Mouse (Mus musculus): Measurements from ENCODE around the gene Sema3a.

The Sema3a gene

DNA sequence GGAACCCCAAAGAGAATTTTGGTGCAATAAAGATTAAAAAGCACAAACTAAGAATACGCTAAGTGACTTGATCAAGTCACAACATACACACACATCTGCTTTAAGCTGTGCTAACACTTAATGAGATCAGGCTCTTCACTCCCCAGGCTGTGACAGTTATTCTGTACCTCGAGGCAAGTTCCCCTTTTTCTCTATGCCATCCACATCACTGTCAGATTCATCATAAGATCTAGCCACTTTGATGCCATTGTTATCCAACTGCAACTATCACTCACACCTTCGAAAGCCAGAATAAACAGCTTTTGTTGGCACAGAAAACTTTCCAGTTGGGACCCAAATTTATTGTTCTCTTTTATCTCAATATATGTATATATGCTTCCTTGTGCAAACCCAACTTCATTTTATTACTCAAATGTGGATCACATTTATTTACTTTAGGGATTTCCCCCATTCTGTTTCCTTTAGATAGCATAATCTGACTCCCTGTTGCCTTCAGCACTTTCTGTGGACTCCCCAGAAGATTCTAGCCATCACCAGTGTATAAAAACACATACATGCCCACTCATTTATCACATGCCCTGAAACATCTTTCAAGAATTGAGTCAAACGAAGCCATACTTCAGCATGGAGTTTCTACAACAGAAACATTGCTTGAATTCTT is 380.8 kb downstream of the Sema3a start:
- Histone ChIP-seq H3K36me3 (ENCODE audit: insufficient read depth, low read length) (no peaks in the 10 kb centered on the region), H3K9me3 (ENCODE audit: low read length) (no peaks in the 10 kb centered on the region), H3K27me3 (ENCODE audit: insufficient read depth, low read length) (no peaks in the 10 kb centered on the region), H3K4me1 (replicated peaks; ENCODE audit: low read depth, low read length) (no peaks in the 10 kb centered on the region), H3K4me3 (replicated peaks; ENCODE audit: low read length) (no peak overlapping the region)
- TF ChIP-seq POU5F1 (IDR thresholded peaks at IDR 0.05; ENCODE audit: borderline replicate concordance, low read length) (no peak), CTCF (conservative IDR thresholded peaks at IDR 0.05; ENCODE audit: low read length) (no peak), NANOG (IDR thresholded peaks at IDR 0.05; ENCODE audit: borderline replicate concordance, low read length) (no peak)

DNA sequence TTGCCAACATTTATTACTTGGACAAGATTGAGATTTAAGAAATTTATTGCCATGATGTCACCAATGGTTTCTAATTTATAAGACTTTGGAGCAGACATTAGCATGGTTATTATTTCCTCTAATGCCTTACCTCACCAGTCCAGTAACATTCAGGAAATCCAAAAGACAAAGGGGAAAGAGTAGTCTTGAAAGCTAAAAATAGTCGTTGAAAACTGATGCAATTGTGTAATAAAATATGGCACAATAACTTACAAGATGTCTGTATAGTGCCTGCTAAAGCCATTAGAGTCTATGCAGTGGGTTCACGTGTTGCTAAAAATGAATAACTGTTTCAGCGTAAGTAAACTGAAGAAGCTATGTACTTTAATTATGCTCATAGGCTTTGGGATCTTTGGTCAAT is 383.9 kb downstream of the Sema3a start:
- H3K4me3 ChIP-seq (replicated peaks; ENCODE audit: low read length) = no peak overlapping the region
- no peaks in the 10 kb centered on the region for H3K36me3 ChIP-seq (ENCODE audit: insufficient read depth, low read length)
- TF ChIP-seq NANOG (IDR thresholded peaks at IDR 0.05; ENCODE audit: borderline replicate concordance, low read length) (no peak), POU5F1 (IDR thresholded peaks at IDR 0.05; ENCODE audit: borderline replicate concordance, low read length) (no peak), CTCF (conservative IDR thresholded peaks at IDR 0.05; ENCODE audit: low read length) (no peak)
- H3K27me3 ChIP-seq (ENCODE audit: insufficient read depth, low read length) = no peaks in the 10 kb centered on the region
- H3K4me1 ChIP-seq (replicated peaks; ENCODE audit: low read depth, low read length) = no peaks in the 10 kb centered on the region
- no peaks in the 10 kb centered on the region for H3K9me3 ChIP-seq (ENCODE audit: low read length)

DNA sequence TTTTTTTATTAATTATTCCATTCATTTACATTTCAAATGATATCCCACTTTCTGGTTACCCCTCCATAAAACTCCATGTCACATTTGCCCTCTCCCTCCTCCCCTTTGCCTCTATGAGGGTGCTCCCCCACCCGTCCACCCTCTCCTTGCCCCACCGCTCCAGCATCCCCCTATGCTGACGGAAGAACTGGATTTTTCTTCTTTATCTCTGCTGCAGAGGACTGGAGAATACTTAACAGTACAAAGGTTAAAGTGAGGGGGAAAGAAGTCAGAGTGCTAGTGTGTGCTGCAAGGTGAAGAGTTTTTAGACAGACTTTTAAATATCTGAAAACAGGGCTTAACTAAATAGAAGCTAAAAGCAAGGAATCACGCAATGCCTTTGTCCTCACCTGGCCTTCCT is 391.8 kb downstream of the Sema3a start:
- Histone ChIP-seq H3K4me1 (replicated peaks; ENCODE audit: low read depth, low read length) (no peaks in the 10 kb centered on the region), H3K4me3 (replicated peaks; ENCODE audit: low read length) (no peak overlapping the region), H3K27me3 (ENCODE audit: insufficient read depth, low read length) (no peaks in the 10 kb centered on the region), H3K36me3 (ENCODE audit: insufficient read depth, low read length) (no peaks in the 10 kb centered on the region), H3K9me3 (ENCODE audit: low read length) (no peaks in the 10 kb centered on the region)
- TF ChIP-seq CTCF (conservative IDR thresholded peaks at IDR 0.05; ENCODE audit: low read length) (no peak), NANOG (IDR thresholded peaks at IDR 0.05; ENCODE audit: borderline replicate concordance, low read length) (no peak), POU5F1 (IDR thresholded peaks at IDR 0.05; ENCODE audit: borderline replicate concordance, low read length) (no peak)

DNA sequence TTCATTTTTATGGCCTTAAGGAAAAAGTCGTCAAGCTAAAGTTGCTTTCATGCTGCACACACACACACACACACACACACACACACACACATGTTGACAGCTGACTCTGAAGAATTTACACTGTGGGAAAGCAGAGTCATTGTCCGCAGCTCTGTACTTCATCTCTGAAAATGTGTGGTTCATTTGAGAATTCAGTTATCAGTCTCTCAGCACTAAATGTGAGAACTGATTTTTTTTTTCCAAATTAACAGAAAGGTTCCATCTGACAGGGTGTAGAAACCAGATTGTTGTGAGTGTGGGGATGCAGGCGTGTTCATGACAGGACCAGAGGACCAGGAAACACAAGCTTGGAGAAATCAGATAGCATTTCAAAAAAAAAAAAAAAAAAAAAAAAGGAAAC is 400.4 kb downstream of the Sema3a start:
- Histone ChIP-seq H3K36me3 (ENCODE audit: insufficient read depth, low read length) (no peaks in the 10 kb centered on the region), H3K4me1 (replicated peaks; ENCODE audit: low read depth, low read length) (no peaks in the 10 kb centered on the region), H3K9me3 (ENCODE audit: low read length) (no peaks in the 10 kb centered on the region), H3K27me3 (ENCODE audit: insufficient read depth, low read length) (no peaks in the 10 kb centered on the region), H3K4me3 (replicated peaks; ENCODE audit: low read length) (no peak overlapping the region)
- TF ChIP-seq CTCF (conservative IDR thresholded peaks at IDR 0.05; ENCODE audit: low read length) = no peak
- no peak for TF ChIP-seq NANOG (IDR thresholded peaks at IDR 0.05; ENCODE audit: borderline replicate concordance, low read length)
- no peak for TF ChIP-seq POU5F1 (IDR thresholded peaks at IDR 0.05; ENCODE audit: borderline replicate concordance, low read length)

DNA sequence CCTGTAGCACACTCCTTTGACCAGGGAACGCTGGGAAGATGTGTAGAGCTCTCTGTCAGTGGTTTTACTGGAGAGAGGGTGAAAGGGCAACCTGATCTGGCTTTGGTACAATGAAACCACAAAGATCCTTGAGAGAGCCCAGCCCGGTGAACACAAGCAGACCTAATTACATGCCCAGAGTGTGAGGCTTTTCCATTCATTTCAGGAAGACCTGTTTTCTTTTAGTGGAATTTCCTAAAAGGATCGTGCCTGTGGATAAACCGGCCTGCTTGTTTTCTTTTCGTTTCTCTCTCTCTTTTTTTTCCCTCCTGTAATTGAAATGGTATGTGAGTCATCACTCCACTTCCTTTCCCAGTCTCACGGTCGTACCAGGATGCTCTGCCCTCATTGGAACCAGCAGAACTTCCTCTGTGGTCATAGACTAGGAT is 401.8 kb downstream of the Sema3a start:
- Histone ChIP-seq H3K4me1 (replicated peaks; ENCODE audit: low read depth, low read length) (no peaks in the 10 kb centered on the region), H3K36me3 (ENCODE audit: insufficient read depth, low read length) (no peaks in the 10 kb centered on the region), H3K4me3 (replicated peaks; ENCODE audit: low read length) (no peak overlapping the region)

DNA sequence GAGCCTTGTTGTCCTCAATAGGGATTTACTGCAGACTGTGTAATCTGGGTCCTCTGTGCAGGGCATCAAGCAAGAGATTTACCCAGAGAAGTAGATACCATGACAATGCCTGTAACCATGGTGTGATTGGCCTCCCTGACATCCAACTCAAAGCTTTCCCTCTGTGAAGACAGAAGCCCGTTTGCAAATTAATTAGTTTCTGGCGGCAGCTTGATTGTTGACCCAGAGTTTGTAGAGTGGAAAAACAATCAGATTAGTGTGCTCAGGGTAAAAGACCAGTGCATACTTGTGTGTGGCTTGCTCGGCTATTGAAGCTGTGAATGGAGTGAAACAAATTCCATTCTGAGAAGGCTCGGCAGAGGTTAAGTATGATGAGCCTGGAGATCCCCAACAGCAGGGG is 404.0 kb downstream of the Sema3a start:
- no peaks in the 10 kb centered on the region for H3K27me3 ChIP-seq (ENCODE audit: insufficient read depth, low read length)
- TF ChIP-seq POU5F1 (IDR thresholded peaks at IDR 0.05; ENCODE audit: borderline replicate concordance, low read length) = no peak
- TF ChIP-seq CTCF (conservative IDR thresholded peaks at IDR 0.05; ENCODE audit: low read length) = no peak
- TF ChIP-seq NANOG (IDR thresholded peaks at IDR 0.05; ENCODE audit: borderline replicate concordance, low read length) = no peak
- no peak overlapping the region for H3K4me3 ChIP-seq (replicated peaks; ENCODE audit: low read length)
- H3K36me3 ChIP-seq (ENCODE audit: insufficient read depth, low read length) = no peaks in the 10 kb centered on the region
- no peaks in the 10 kb centered on the region for H3K4me1 ChIP-seq (replicated peaks; ENCODE audit: low read depth, low read length)
- H3K9me3 ChIP-seq (ENCODE audit: low read length) = no peaks in the 10 kb centered on the region

More for the DNA sequence above, 401.8 kb downstream of the Sema3a start:
- Histone ChIP-seq H3K27me3 (ENCODE audit: insufficient read depth, low read length) (no peaks in the 10 kb centered on the region), H3K9me3 (ENCODE audit: low read length) (no peaks in the 10 kb centered on the region)
- TF ChIP-seq POU5F1 (IDR thresholded peaks at IDR 0.05; ENCODE audit: borderline replicate concordance, low read length) (no peak), NANOG (IDR thresholded peaks at IDR 0.05; ENCODE audit: borderline replicate concordance, low read length) (no peak)

DNA sequence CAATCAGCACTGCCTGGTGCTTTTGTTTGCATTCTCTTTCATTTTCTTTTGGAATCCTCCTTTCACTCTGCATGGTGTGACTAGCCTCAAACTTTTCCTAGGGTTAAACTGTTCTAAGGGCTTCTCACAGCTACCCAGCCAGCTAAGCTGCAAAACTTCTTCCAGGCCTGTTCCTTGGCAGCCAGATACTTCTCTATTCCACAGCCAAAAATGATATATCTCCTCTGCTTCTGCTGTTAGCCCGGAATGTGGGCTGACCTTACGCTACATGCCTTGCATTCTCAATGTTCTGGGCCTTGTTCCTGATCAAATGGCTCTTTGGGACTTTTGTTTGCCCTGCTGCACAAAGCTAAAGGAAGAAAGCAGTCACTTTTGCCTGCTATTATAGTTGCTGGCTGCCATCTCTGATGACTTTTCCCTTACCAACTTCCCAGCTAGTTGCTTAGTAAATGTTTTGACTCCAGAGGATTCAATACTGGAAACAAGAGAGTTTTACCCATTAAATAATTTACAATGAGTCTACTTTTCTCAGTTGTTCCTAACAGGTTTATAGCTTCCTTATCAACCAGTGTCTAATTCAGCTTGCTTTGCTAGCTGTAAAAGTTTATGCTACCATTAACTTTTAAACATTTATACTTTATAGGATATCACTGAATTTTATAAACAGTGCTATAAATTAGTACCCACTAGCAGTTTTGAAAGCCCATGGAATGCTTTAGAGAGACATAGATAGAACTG is 422.4 kb downstream of the Sema3a start:
- TF ChIP-seq POU5F1 (IDR thresholded peaks at IDR 0.05; ENCODE audit: borderline replicate concordance, low read length) = no peak
- TF ChIP-seq NANOG (IDR thresholded peaks at IDR 0.05; ENCODE audit: borderline replicate concordance, low read length) = no peak
- TF ChIP-seq CTCF (conservative IDR thresholded peaks at IDR 0.05; ENCODE audit: low read length) = no peak
- Histone ChIP-seq H3K36me3 (ENCODE audit: insufficient read depth, low read length) (no peaks in the 10 kb centered on the region), H3K27me3 (ENCODE audit: insufficient read depth, low read length) (no peaks in the 10 kb centered on the region), H3K4me1 (replicated peaks; ENCODE audit: low read depth, low read length) (no peaks in the 10 kb centered on the region; the same call in 1 of the 2 replicates), H3K9me3 (ENCODE audit: low read length) (no peaks in the 10 kb centered on the region), H3K4me3 (replicated peaks; ENCODE audit: low read length) (no peak overlapping the region)

DNA sequence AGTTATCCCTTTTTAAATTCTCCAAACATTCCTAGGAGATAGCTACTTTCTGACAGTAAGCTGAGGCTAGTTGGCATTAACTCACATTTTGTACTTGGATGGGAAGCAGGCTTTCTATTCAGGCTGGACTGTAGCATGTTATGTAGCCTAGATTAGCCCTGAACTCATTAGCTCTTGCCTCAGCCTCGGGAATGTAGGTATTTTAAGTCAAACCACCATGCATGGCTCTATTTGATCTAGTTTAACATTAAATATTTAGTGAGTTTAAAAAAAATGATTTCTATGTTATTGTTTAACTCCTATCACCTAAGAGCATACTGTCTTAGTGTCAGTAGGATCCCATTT is 423.0 kb downstream of the Sema3a start:
- Histone ChIP-seq H3K4me3 (replicated peaks; ENCODE audit: low read length) (no peak overlapping the region), H3K9me3 (ENCODE audit: low read length) (no peaks in the 10 kb centered on the region), H3K36me3 (ENCODE audit: insufficient read depth, low read length) (no peaks in the 10 kb centered on the region), H3K4me1 (replicated peaks; ENCODE audit: low read depth, low read length) (no peaks in the 10 kb centered on the region; the same call in 1 of the 2 replicates), H3K27me3 (ENCODE audit: insufficient read depth, low read length) (no peaks in the 10 kb centered on the region)
- TF ChIP-seq NANOG (IDR thresholded peaks at IDR 0.05; ENCODE audit: borderline replicate concordance, low read length) = no peak
- no peak for TF ChIP-seq POU5F1 (IDR thresholded peaks at IDR 0.05; ENCODE audit: borderline replicate concordance, low read length)
- no peak for TF ChIP-seq CTCF (conservative IDR thresholded peaks at IDR 0.05; ENCODE audit: low read length)

Data from E14TG2a.4 (cell line).